Mouse (Mus musculus): Measurements from ENCODE around the gene Ppm1m. TPM values are rescaled to one million over a fixed set of nuclear protein-coding genes. Genes with fewer than 3 reads are reported as not detected.

The Ppm1m gene
- polyA plus RNA-seq, 1 experiment: 42.8 TPM

- no peaks in the 10 kb centered on the region for H3K36me3 ChIP-seq (ENCODE audit: control insufficient read depth, insufficient read depth)
- H3K27me3 ChIP-seq (ENCODE audit: control insufficient read depth, insufficient read depth, insufficient read length): peaks cover 71% of the 10 kb centered on the region
- no peak overlapping the region for H3ac ChIP-seq (ENCODE audit: control insufficient read depth, insufficient read length, low read depth)
- no peaks in the 10 kb centered on the region for H3K79me2 ChIP-seq (ENCODE audit: control insufficient read depth, insufficient read depth)
- TF ChIP-seq MYOD1 (IDR thresholded peaks at IDR 0.05; ENCODE audit: control insufficient read depth, insufficient read length, low read depth): no peak
- no peak for TF ChIP-seq MAX (IDR thresholded peaks at IDR 0.05)
- TF ChIP-seq FOSL1 (IDR thresholded peaks at IDR 0.05; ENCODE audit: insufficient read depth, low read length, poor library complexity, severe bottlenecking): no peak
- no peak for TF ChIP-seq CEBPB (IDR thresholded peaks at IDR 0.05; ENCODE audit: low read depth)
- TF ChIP-seq CTCF (IDR thresholded peaks at IDR 0.05; ENCODE audit: control insufficient read depth, insufficient read depth, insufficient read length): no peak
- TF ChIP-seq USF1 (IDR thresholded peaks at IDR 0.05; ENCODE audit: low read depth): no peak
- no peak for TF ChIP-seq MYOG (IDR thresholded peaks at IDR 0.05; ENCODE audit: control insufficient read depth, extremely low read depth, insufficient read length)
- no peak overlapping the region for H3K4me3 ChIP-seq (ENCODE audit: insufficient read depth, poor library complexity, severe bottlenecking)
- no peaks in the 10 kb centered on the region for H3K79me3 ChIP-seq (ENCODE audit: low read depth)
Observed at GRCm38 (mm10) chr9:106148541-106149398, 50.8 kb downstream of the Ppm1m start.

GRCm38 (mm10) chr9:106147851-106148431 lies 51.6 kb downstream of the Ppm1m start:
- TF ChIP-seq FOSL1 (IDR thresholded peaks at IDR 0.05; ENCODE audit: insufficient read depth, low read length, poor library complexity, severe bottlenecking): no peak
- TF ChIP-seq CEBPB (IDR thresholded peaks at IDR 0.05; ENCODE audit: low read depth): no peak
- TF ChIP-seq MAX (IDR thresholded peaks at IDR 0.05): no peak
- no peak for TF ChIP-seq CTCF (IDR thresholded peaks at IDR 0.05; ENCODE audit: control insufficient read depth, insufficient read depth, insufficient read length)
- no peak for TF ChIP-seq MYOD1 (IDR thresholded peaks at IDR 0.05; ENCODE audit: control insufficient read depth, insufficient read length, low read depth)
- no peak for TF ChIP-seq USF1 (IDR thresholded peaks at IDR 0.05; ENCODE audit: low read depth)
- TF ChIP-seq MYOG (IDR thresholded peaks at IDR 0.05; ENCODE audit: control insufficient read depth, extremely low read depth, insufficient read length): no peak
- no peaks in the 10 kb centered on the region for H3K79me3 ChIP-seq (ENCODE audit: low read depth)
- H3K79me2 ChIP-seq (ENCODE audit: control insufficient read depth, insufficient read depth): no peaks in the 10 kb centered on the region
- H3K4me3 ChIP-seq (ENCODE audit: insufficient read depth, poor library complexity, severe bottlenecking): no peak overlapping the region
- H3K27me3 ChIP-seq (ENCODE audit: control insufficient read depth, insufficient read depth, insufficient read length): peaks cover 68% of the 10 kb centered on the region
- no peaks in the 10 kb centered on the region for H3K36me3 ChIP-seq (ENCODE audit: control insufficient read depth, insufficient read depth)
- no peak overlapping the region for H3ac ChIP-seq (ENCODE audit: control insufficient read depth, insufficient read length, low read depth)

DNA sequence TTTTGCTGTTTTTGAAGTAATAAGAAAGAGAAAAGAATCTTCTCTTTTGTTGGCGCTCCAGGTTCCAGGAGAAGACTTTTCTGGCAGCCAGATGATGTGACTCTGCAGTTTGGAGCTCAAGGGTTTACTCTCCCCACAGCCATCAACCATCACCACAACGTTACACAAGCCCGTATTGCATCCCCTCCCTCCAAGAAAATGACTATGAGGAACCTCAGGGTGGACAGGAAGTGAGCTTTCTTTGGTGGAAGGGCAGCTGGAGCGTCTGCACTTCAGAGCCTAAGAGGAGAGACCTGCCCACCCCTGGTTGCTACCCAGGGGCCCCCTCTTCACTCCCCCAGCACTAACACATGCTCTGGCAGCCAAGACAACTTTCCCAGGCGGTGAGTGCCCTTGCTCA lies 52.3 kb downstream of the Ppm1m start:
- peaks cover 68% of the 10 kb centered on the region for H3K27me3 ChIP-seq (ENCODE audit: control insufficient read depth, insufficient read depth, insufficient read length)
- no peak overlapping the region for H3ac ChIP-seq (ENCODE audit: control insufficient read depth, insufficient read length, low read depth)
- H3K79me2 ChIP-seq (ENCODE audit: control insufficient read depth, insufficient read depth): no peaks in the 10 kb centered on the region
- TF ChIP-seq MAX (IDR thresholded peaks at IDR 0.05) (no peak), FOSL1 (IDR thresholded peaks at IDR 0.05; ENCODE audit: insufficient read depth, low read length, poor library complexity, severe bottlenecking) (no peak), CEBPB (IDR thresholded peaks at IDR 0.05; ENCODE audit: low read depth) (no peak), MYOG (IDR thresholded peaks at IDR 0.05; ENCODE audit: control insufficient read depth, extremely low read depth, insufficient read length) (no peak), USF1 (IDR thresholded peaks at IDR 0.05; ENCODE audit: low read depth) (no peak), MYOD1 (IDR thresholded peaks at IDR 0.05; ENCODE audit: control insufficient read depth, insufficient read length, low read depth) (no peak), CTCF (IDR thresholded peaks at IDR 0.05; ENCODE audit: control insufficient read depth, insufficient read depth, insufficient read length) (no peak)
- no peaks in the 10 kb centered on the region for H3K79me3 ChIP-seq (ENCODE audit: low read depth)
- no peak overlapping the region for H3K4me3 ChIP-seq (ENCODE audit: insufficient read depth, poor library complexity, severe bottlenecking)
- H3K36me3 ChIP-seq (ENCODE audit: control insufficient read depth, insufficient read depth): no peaks in the 10 kb centered on the region

DNA sequence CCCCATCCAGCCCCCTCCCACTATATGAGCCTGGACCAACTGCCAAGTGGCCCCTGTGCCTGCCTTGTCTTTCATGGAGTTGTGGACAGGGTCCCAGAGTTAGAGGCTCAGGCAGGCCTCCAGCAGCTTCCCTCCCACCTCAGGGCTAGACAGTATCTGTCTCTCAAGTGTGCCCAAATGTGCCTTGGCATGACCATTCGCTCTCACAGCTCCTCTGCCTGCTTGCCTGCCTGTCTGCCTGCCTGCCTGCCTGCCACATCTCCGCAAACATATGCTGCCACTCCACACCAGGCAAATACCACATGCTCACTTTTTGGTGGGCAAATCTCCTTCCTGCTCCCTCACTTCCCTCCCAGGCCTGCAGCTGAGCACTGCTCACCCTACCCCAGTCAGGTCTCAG lies 54.0 kb downstream of the Ppm1m start:
- H3K79me3 ChIP-seq (ENCODE audit: low read depth): no peaks in the 10 kb centered on the region
- H3K36me3 ChIP-seq (ENCODE audit: control insufficient read depth, insufficient read depth): no peaks in the 10 kb centered on the region
- H3ac ChIP-seq (ENCODE audit: control insufficient read depth, insufficient read length, low read depth): no peak overlapping the region
- H3K79me2 ChIP-seq (ENCODE audit: control insufficient read depth, insufficient read depth): no peaks in the 10 kb centered on the region
- TF ChIP-seq CEBPB (IDR thresholded peaks at IDR 0.05; ENCODE audit: low read depth) (no peak), MYOD1 (IDR thresholded peaks at IDR 0.05; ENCODE audit: control insufficient read depth, insufficient read length, low read depth) (no peak), MYOG (IDR thresholded peaks at IDR 0.05; ENCODE audit: control insufficient read depth, extremely low read depth, insufficient read length) (no peak), CTCF (IDR thresholded peaks at IDR 0.05; ENCODE audit: control insufficient read depth, insufficient read depth, insufficient read length) (no peak), FOSL1 (IDR thresholded peaks at IDR 0.05; ENCODE audit: insufficient read depth, low read length, poor library complexity, severe bottlenecking) (no peak), USF1 (IDR thresholded peaks at IDR 0.05; ENCODE audit: low read depth) (no peak), MAX (IDR thresholded peaks at IDR 0.05) (no peak)
- peaks cover 66% of the 10 kb centered on the region for H3K27me3 ChIP-seq (ENCODE audit: control insufficient read depth, insufficient read depth, insufficient read length)
- H3K4me3 ChIP-seq (ENCODE audit: insufficient read depth, poor library complexity, severe bottlenecking): no peak overlapping the region

Small RNA genes lying within 50 kb of the gene (microRNA-seq; reads per million reads assigned to microRNA genes)
- gene Mir135a-1 (ENCODE audit: borderline microRNAs expressed) (0.12 reads per million), gene Mirlet7g (ENCODE audit: borderline microRNAs expressed) (27,044 reads per million, percentile 99 among the genes with 10 or more reads in this experiment)

Other genes starting within 250 kb of the Ppm1m start
- gene Col6a5, start 239.1 kb downstream of the Ppm1m start, polyA plus RNA-seq (2012; fragmentation: generic; extraction: Trizol): not detected
- gene Col6a4, start 103.0 kb downstream of the Ppm1m start, polyA plus RNA-seq (2012; fragmentation: generic; extraction: Trizol): not detected
- gene Glyctk, start 41.6 kb downstream of the Ppm1m start, polyA plus RNA-seq (2012; fragmentation: generic; extraction: Trizol): 1.4 TPM
- 49.6 TPM for gene Wdr82, start 28.8 kb downstream of the Ppm1m start, polyA plus RNA-seq (2012; fragmentation: generic; extraction: Trizol)
- 54.7 TPM for gene Twf2, start 3.4 kb upstream of the Ppm1m start, polyA plus RNA-seq (2012; fragmentation: generic; extraction: Trizol)
- gene Tlr9, start 22.9 kb upstream of the Ppm1m start, polyA plus RNA-seq (2012; fragmentation: generic; extraction: Trizol): not detected
- 81.3 TPM for gene Alas1, start 48.9 kb upstream of the Ppm1m start, polyA plus RNA-seq (2012; fragmentation: generic; extraction: Trizol)
- 20.6 TPM for gene Poc1a, start 81.3 kb upstream of the Ppm1m start, polyA plus RNA-seq (2012; fragmentation: generic; extraction: Trizol)
- gene Dusp7, start 168.9 kb upstream of the Ppm1m start, polyA plus RNA-seq (2012; fragmentation: generic; extraction: Trizol): 11.0 TPM
- gene Rpl29, start 229.7 kb upstream of the Ppm1m start, polyA plus RNA-seq (2012; fragmentation: generic; extraction: Trizol): 72.9 TPM
- 21.4 TPM for gene Acy1, start 238.6 kb upstream of the Ppm1m start, polyA plus RNA-seq (2012; fragmentation: generic; extraction: Trizol)
- 6.1 TPM for gene Abhd14b, start 247.7 kb upstream of the Ppm1m start, polyA plus RNA-seq (2012; fragmentation: generic; extraction: Trizol)
- 18.4 TPM for gene Abhd14a, start 247.9 kb upstream of the Ppm1m start, polyA plus RNA-seq (2012; fragmentation: generic; extraction: Trizol)

Data from C2C12 (cell line).